Mouse (Mus musculus): Measurements from ENCODE around the gene Pou3f1.

Pou3f1 gene

DNA sequence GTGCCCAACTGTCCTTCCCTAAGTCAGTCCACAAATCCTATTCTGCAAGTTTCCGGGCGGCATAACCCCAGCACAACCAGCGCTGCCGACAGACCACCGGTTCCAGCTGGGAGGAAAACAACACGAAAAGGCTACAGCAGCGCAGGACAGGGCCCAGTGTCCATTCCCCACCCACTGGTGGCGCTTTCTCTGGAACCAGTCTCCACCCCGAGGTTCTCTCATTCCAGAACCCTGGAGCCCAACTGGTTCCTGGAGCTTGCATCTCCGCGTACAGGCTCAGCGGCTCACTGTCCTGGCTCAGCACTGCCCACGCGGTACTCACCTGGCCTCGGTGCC, at the start of gene Pou3f1:
Gene Pou3f1 (plus strand): TSS at position 290 of the 336 bp plus-strand sequence.
- DNase-seq: no peak

DNA sequence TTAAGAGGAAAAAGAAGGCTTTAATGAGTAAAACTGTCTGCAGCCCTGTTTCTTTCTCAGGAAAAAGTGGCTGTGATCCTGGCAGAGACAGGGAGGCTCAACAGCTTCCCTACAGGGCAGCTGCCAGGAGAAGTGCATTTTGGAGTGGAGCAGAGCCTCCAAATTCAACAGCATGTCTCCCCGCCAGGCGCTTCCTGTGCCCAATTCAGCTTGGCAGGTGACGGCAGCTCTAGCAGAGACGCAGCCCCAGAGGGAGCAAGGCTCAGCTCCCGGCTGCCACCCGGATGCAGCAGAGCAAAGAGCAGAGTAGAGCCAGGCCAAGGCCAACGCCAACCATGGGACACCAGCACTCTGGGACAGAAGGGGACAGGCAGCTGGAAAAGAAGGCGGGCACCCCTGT, 49.4 kb upstream of the Pou3f1 start:
- no peak for DNase-seq

DNA sequence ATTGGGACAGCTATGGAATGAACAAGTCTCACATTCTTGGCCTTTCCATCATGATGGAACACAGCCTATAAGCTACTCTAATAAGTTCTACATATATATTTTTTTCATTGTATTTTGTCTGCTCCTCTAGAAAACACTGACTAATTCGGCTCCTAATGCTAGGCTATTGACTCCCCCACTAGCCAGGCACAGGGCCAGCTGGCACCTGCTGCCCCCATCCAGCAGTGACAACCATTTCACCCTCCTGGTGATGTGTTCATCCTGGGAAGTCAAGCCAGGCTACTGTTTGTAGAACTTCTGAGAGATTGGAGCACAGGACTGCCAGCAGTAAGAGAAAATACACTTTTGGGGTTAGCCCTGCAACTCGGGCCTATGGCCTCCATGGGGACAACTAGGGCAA, 46.5 kb upstream of the Pou3f1 start:
- no peak for DNase-seq

DNA sequence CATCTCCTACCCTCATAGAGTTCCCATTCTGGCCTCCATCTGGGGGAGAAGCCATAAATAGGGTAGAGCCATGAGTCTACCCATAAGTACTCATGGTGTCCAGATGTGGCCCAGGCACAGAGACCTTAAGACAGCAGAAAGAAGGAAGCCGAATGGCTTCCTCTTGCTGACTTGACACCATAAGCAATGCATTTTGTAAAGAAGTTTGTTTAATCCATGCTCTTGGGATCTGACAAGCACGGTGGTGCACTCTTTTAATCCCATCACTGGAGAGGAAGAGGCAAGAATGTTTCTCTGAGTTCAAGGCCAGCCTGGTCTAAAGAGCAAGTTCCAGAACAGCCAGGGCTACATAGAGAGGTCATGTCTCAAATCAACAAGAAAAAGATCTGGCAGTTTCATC, 45.9 kb upstream of the Pou3f1 start, which contains the start of gene 3100002H09Rik:
Gene 3100002H09Rik (minus strand): TSS at position 101 of the 400 bp plus-strand sequence.
- DNase-seq: no peak

DNA sequence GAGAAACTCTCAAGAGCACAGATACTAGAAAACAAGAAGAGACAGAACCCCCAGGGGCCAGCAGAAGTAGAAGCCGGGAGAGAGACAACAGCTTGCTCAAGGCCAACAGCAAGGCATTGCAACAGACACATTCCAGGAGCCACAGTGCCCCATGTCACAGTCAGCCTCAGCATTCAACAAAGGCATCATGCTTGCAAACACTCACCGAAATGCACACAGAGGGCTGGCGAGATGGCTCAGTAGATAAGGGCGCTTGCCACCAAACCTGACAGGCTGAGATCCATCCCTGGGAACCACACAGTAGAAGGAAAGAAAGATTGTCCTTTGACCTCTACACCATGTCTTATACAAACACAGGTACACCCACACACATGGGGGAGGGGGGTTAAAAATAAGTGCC, 44.8 kb upstream of the Pou3f1 start:
- DNase-seq: no peak

DNA sequence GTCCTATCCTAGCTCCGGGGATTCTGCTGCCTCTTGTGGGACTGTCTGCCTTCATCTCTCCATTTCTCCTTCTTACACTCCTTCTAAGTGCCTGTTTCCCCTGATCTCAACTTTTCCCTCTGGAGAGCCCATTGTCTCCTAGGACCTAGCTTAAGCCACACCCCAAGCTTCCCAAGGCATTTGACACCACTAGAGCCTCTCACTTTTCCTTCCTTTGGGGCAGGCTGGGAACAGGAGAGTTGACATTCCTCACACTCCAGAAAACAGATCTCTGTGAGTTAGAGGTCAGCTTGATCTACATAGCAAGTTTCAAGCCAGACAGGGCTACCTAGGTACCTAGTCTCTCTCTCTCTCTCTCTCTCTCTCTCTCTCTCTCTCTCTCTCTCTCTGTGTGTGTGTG, 42.4 kb upstream of the Pou3f1 start:
- peak; percentile 43 for DNase-seq

DNA sequence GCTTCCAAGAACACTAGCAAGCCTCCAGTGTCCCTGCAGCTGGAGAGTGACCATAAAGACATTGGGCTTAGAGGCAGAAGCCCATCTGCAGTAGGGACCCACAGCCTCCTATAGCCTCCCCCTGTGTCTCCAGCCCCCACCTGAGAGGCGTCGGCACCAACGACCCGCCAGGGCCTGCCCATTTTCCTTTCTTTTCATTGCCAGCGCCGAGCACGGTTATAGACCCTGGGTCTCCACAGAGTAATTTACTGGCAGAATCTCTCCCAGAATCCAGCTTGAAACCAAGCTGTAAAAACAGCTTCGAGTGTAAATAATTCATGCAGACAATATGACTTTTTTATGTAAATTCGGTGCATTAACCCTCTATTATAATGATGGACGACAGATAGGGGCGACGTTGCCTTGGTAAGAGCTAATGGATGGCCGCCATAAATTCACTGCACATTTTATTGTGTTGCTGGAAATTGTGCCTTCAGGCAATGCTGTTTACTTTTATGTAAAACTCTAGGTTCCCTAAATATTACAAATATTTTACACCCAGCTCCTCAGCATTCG, 41.1 kb upstream of the Pou3f1 start:
- DNase-seq: no peak

DNA sequence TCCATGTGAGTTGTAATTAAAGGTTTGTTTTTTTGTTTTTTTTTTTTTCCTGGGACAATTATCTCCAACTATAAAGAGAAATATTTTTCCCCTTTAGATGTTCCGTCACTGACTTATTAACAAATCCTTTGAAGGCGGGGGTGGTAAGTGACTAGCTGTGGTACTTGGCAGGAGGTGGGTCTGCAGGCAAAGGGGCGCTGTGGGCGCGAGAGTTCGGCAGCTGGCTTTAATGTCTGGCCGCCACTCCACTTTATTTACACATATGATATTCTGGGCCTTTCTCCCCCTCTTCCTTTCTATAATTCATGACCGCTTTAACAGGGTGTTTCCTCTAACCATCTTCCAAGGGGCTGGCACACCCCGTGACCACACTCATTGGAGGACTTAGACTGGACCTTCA, 40.6 kb upstream of the Pou3f1 start:
- no peak for DNase-seq

DNA sequence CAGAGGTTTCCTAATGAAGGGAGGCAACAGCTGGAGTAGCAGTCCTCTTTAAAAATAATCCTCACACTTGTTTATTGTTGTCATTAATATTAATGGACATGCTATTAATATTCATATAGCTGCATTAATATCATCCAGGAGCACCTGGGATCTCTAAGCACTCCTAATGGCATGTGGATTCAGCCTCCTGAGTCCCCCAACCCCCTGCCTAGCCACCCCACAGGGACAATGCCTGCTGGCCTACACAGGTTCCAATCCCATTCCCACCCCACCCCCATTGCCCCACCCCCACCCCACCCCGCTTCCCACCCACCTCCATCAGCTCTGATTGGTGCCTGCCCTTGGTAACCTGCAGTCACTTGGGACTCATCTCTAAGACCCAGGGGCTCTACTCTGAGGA, 40.0 kb upstream of the Pou3f1 start:
- DNase-seq: no peak

DNA sequence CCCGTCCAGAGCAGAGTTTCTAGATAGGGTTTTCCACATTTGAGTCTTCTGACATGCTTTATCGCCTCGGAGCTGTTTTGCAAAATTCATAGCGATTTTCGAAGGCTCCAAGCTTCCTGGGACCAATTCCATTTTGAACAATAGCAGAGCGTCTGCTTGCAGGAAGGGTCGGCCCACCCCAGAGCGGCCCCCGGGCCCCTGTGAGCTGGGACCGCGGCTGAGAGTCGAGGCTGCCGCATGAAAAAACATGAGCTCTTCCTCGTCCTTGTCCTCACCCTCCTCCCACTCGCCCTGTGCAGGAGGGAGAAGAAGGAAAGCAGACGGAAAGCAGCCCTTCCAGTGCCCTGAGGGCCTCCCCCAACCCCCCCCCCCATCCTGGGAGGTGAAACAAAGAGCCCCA, 38.0 kb upstream of the Pou3f1 start:
- no peak for DNase-seq

DNA sequence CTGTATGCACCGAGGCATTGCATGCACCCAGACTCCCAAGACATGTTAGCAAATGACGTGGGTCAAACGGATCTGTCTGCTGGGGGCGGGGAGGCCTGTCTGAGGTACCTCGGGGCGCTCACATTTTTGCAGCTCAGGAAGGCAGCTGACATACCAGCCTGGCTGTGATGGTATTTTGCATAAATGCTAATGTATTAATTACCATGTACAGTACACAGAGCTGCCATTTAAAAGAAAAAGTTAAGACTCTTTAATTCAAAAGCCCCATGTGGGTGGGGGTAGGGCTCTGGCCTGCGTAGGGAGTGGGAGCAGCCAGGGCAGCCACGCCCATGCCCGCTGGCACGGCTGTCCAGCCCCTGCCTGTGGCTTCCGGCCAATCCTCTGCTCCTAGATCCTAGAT, 35.2 kb upstream of the Pou3f1 start:
- DNase-seq: no peak

DNA sequence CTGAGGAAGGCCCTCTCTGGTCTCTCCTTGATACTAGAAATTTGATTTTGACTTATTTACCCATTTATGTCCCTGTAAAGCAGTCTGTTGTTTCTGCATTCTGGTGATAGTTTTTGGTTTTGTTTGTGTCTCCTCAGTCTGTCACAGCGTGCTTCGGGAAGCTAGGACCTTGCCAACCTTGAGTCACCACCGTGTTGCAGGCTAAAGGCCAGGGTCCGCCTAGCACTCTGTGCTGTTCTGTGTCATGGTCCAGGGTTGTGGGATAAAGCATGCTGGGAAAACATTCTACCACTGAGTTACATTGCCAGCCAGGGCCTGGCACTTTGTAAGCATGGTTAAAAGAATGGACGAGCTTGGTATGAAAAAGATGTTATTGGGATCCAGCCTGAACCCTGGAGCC, 34.0 kb upstream of the Pou3f1 start:
- DNase-seq: no peak

DNA sequence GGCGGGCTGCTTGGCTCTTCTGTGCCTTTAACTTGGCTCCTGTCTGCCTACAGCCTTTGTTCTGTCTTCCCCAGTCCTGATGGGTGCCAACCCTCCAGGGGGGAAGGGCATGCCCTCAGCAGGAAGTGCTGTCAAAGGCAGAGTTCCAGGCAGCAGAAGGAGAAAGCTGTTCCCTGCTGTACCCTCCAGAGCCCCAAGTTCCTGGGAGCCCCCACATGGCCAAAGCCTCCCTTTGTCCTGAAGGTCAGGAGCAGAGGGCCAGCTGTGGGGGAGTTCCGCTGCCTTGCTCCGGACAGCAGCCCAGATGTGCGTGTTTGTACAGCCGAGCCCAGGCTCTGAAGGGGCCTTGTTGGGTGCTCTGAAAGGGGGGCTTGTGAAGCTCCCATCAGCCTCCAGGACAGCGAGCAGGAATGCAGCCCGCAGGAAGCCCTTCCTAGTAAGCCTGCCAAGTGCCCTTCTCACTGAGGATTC, 32.5 kb upstream of the Pou3f1 start:
- no peak for DNase-seq

DNA sequence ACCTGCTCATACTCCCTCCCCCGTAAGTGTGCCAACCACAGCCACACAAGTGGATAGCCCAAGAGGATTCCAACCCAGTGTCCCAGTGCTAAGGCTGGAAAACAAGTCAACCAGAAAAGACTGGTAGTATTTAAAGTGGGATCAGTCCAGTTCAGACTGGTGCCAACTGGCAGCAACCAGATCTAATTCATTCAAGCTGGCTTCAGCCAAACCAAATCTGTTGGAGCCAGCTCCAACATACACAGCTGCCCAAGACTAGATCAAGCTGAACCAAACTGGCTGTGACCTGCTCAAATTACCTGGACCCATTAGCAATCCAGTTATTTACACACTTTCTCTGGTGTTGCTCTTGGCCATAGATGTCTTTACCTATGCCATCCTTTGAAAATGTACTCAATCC, 29.8 kb upstream of the Pou3f1 start:
- no peak for DNase-seq

DNA sequence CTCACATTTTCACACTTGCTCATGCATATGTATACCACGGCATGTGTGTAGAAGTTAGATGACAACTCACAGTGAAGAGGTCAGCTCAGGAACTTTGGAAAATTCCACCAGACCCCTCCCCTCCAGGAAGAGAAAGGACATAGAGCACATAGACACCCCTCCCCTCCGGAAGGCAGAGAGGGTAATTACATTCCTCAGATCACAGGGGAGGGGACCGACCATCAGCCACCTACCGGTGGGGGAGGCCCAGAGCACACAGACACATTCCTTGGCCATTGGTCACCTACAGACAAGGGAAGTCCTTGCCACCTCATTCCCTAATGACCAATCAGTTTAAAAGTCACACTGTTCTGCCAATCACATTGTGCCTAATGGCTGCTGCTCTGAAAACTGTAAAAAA, 25.2 kb upstream of the Pou3f1 start:
- no peak for DNase-seq

DNA sequence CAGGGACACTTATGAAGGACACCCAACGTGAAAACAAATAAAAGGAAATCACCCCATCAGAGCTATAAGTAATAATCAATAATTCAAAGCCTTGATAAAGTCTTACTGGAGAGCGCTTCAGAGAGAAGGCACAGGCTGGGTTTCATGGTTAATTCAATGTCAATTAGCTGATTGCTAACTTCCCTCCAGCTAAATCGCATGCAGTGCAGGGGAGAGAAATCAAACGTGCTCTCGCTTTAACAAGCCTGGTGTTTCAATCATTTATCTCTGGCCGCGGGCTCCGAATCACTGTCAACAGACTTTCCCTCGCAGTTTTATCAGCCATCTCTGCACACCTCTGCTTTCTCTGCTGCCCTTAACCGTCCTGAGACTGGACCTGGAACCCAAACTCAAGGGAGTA, 23.8 kb upstream of the Pou3f1 start:
- no peak for DNase-seq

DNA sequence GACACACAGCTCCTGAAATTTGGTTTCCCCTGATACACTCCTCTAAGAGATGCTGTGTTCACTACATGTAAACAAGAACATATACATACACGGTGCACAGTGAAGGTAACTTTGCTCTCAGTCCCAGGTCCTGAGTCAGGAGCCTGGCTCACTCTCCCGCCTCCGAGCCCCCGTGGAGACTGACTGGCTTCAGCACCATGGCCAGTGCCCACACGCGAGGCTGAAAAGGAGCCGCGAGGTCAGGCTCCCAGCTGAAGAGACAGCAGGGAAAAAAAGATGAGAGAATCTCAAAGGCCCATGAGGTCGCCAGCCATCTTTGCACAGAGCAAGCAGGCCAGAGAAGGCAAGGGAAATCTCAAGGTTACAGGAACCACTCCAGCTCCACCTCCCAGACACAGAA, 23.3 kb upstream of the Pou3f1 start:
- DNase-seq: peak; percentile 84

DNA sequence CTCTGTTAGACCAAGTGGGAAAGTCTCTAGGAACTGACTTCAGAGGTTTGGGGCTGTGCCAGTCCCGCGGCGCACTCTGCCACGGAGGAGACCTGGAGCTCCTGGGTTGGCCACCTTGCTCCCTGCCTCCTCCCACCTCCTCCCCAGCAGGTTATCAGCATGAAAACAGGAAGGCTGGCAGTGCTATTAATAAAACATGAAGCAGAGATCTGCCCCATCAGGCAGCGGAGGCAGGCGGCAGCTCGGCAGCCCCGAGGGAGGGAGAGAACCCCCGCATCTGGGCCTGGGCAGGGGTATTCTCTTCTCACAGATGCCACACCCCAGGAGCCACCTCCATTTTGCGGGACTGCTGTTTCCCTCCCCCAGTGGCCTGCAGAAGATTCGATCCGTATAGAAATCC, 16.9 kb upstream of the Pou3f1 start:
- no peak for DNase-seq

DNA sequence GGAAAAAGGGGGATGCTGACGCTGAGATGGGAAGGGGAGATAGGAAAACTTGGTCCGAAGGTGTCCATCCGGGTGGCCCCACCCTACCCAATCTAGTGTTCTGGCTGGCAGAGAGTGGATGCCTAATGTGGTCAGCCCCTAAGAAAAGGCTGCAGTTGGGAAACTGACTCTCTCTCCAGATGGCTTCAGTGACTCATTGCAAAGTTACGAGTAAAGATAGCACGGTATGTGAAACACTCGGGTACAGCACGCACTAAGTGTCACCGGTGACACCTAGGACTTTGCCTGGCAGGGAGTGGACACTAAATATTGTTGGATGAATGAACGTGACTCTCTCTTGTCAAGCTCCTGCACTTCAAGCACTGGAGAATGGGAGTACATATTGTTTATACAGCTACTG, 12.7 kb upstream of the Pou3f1 start:
- no peak for DNase-seq

DNA sequence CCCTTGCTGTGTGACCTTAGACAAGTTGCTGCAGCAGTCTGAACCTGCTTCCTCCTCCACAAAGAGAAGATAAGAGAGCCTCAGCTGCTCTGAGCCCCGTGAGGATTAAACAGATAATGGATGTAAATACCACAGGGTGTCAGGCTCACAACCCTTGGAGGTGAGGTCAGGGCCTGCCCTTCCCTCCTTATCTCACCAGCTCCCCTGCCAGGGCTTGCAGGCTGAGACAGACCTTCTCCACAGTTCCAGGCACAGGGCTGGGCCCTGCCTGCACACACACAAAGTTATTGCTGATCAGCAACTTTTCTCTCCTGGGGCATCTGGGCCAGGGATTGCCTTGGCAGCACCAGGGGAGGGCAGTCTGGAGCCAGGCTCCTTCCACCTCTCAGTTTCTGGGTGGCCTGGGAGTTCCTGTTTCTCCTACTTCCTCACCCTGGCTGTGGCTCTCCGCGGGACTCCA, 11.6 kb upstream of the Pou3f1 start:
- DNase-seq: no peak

DNA sequence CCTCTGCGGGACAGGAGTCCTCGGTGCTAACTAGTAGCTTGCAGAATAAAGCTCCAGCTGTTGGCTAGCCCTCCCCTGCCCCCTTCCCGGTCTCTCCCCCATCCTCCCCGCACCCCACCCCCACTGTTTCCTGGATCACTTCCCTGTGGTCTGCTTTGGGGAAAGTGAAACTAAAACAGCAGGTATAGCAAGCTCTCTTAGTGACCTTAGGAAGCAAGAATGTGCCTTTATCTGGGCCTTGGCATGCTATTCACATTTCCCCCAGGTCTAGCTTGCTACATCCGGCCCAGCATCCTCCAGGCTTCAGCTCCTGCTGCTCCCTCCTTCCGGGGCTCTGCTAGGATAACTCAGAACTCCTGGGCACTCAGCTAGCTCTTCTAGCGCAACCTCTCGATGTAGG, 10.0 kb upstream of the Pou3f1 start:
- DNase-seq: no peak

DNA sequence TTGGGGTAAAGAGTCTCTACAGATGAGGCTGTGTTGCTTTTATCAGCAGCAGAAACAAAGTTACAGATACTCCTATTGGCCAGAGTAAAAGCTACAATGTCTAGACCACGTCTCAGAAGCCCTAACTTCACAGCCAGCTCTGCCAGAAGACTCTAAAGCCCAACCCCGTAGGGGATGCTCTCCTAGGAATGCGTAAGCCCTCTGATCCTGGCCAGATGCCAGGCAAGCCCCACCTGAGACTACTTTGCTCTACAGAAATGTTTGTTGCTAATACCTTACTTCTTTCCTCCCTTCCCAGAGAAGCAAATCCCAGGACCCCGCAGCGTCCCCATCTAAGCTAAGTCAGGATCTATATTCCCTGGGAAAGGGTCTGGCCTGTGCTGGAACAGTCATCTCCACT, 8.7 kb upstream of the Pou3f1 start:
- DNase-seq: no peak

DNA sequence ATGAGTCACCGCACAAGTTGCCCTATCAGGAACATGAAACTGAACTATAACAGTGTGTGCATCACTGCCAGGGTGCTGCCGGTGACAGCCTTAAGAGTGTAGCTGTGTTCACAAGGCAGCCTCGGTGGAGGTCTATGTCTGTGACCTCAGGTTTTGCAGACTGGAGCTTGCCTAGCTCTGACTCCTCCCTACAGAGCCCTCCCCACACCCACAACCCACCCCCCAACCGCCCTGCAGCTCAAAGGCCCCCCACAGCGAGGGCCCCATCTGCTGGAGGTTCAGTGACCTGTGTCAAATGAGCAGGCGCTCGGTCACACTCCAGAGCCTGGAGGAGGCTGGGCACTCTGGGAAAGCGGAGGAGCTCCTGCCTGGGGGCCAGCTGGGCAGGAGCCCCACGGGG, 3.7 kb upstream of the Pou3f1 start:
- DNase-seq: peak; percentile 77

DNA sequence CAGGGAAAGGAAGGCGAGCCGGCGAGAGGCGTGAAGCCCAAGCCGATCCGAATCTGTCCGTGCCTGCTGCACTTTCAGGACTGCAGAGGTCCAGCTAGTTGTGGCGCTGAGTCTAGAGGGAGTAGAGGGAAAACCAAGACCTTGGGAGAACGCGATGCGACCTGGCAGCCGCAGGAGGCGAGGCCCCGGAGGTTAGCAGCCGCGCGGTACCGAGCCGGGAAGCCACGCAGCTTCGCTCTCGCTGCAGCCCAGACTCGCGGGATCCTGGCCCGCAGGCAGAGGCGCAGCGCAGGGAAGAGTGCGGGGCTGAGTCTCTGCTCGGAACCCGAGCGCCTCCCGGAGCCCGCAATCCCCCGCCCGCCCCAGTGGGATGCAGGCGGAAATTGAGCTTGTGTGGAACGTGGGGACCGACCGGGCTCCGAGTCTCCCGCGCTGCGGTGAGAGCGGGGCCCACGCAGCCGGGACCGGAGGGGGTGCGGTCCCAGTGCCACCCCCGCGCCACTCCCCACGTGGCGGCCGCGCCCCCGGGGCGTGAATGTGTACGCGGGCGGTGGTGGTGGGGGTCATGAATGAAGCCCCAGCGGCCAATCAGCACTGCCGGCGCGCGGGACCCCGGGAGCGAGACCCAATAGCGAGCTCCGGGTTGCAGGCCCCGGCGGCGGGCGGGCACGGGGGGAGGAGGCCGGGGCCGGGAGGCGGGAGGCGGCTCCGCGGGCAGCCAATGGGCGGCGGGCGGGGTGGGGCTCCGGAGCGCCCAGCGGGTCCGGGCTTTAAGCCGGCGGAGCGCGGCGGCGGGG, 445 bp downstream of the Pou3f1 start:
- peak; percentile 95 for DNase-seq

DNA sequence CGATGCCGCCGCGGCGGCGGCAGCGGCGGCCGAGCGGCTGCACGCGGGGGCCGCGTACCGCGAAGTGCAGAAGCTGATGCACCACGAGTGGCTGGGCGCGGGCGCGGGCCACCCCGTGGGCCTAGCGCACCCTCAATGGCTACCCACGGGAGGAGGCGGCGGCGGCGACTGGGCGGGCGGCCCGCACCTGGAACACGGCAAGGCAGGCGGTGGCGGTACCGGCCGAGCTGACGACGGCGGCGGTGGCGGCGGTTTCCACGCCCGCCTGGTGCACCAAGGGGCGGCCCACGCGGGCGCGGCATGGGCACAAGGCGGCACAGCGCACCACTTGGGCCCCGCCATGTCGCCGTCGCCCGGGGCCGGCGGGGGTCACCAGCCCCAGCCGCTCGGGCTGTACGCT, 1.2 kb downstream of the Pou3f1 start:
- no peak for DNase-seq
